Mouse (Mus musculus): ENCODE results near the gene Zfhx3. TPM values are rescaled to one million over a fixed set of nuclear protein-coding genes. Genes with fewer than 3 reads are reported as not detected.

The Zfhx3 gene
- polyA plus RNA-seq, 1 experiment from 2014 or later: 7.4 TPM

GRCm38 (mm10) chr8:108671939-108672515 is 729.6 kb downstream of the Zfhx3 start:
- Histone ChIP-seq H3K27me3 (replicated peaks) (no peaks in the 10 kb centered on the region), H3K27ac (ENCODE audit: poor library complexity, severe bottlenecking) (no peak overlapping the region), H3K9ac (no peak overlapping the region), H3K9me3 (replicated peaks) (no peaks in the 10 kb centered on the region), H3K4me1 (replicated peaks) (no peaks in the 10 kb centered on the region), H3K4me3 (no peak overlapping the region), H3K4me2 (no peak overlapping the region), H3K36me3 (no peaks in the 10 kb centered on the region)
- 79% methylated on average over 11 of the region's 11 CpGs for WGBS
- ATAC-seq (ENCODE audit: insufficient number of reproducible peaks, low FRiP score): no peak

DNA sequence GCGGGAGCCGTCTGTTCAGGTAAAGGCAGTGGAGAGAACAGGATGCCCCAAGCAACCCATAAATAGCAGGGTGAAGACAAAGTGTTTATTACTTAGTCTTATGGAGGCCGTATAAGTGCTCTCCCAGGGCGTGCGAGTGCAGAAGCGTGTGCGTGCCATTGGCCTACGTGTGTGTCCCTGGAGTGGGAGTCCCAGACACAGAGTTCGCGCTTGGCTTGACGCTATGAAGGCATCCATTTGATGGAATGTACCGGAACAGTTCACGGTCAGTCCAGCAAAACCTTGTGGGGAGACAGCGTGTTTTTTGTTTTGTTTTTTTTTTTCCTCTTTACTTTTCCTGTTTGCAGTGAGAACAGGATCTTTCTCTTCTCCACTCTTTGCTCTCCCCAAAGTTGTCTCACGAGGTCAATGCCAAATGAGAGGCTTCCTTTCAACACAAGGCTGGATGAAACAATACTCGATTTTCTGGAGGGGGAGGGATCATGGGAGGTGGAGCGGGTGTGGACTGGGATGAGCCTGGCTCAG is 732.6 kb downstream of the Zfhx3 start:
- Histone ChIP-seq H3K27me3 (replicated peaks) (no peaks in the 10 kb centered on the region), H3K4me3 (no peak overlapping the region), H3K4me1 (replicated peaks) (no peaks in the 10 kb centered on the region), H3K9me3 (replicated peaks) (no peaks in the 10 kb centered on the region), H3K27ac (ENCODE audit: poor library complexity, severe bottlenecking) (no peak overlapping the region), H3K9ac (no peak overlapping the region), H3K36me3 (no peaks in the 10 kb centered on the region), H3K4me2 (no peak overlapping the region)
- 78% methylated on average over 17 of the region's 17 CpGs for WGBS
- ATAC-seq (ENCODE audit: insufficient number of reproducible peaks, low FRiP score): no peak

DNA sequence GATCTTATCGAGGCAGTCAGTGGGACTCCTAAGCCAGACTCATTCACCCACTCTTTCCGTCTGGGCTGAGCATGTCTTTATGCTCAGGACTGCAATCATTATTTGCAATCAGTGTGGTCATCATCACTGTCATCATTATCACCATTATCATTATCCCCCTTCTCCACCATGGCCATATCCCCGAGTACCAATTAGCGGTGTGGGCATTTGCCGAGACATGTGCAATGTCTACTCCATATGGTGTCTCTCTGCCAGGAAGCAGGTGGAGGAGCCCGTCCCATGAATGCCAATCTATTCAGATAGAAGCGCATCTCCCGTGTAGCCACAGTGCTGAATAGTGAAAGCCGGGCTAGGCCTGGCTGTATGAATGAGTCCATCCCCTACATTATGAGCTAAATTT is 747.2 kb downstream of the Zfhx3 start:
- H3K4me2 ChIP-seq: no peak overlapping the region
- ATAC-seq (ENCODE audit: insufficient number of reproducible peaks, low FRiP score): no peak
- no peak overlapping the region for H3K9ac ChIP-seq
- H3K27me3 ChIP-seq (replicated peaks): peaks cover 8% of the 10 kb centered on the region
- H3K4me1 ChIP-seq (replicated peaks): peaks cover 29% of the 10 kb centered on the region
- no peaks in the 10 kb centered on the region for H3K9me3 ChIP-seq (replicated peaks)
- WGBS: 81% methylated on average over 9 of the region's 9 CpGs
- no peak overlapping the region for H3K27ac ChIP-seq (ENCODE audit: poor library complexity, severe bottlenecking)
- H3K4me3 ChIP-seq: no peak overlapping the region
- H3K36me3 ChIP-seq: no peaks in the 10 kb centered on the region

- Histone ChIP-seq H3K4me3 (peak overlapping the region; percentile 46; the same call in 1 of the 2 replicates), H3K9me3 (replicated peaks) (no peaks in the 10 kb centered on the region), H3K4me1 (replicated peaks) (peaks cover 35% of the 10 kb centered on the region), H3K9ac (peak overlapping the region; percentile 41; the same call in 1 of the 2 replicates), H3K27me3 (replicated peaks) (peaks cover 19% of the 10 kb centered on the region), H3K27ac (ENCODE audit: poor library complexity, severe bottlenecking) (no peak overlapping the region), H3K36me3 (no peaks in the 10 kb centered on the region), H3K4me2 (peak overlapping the region; percentile 76)
- no peak; the same call in 1 of the 2 replicates for ATAC-seq (ENCODE audit: insufficient number of reproducible peaks, low FRiP score)
- WGBS: 20% methylated on average over 14 of the region's 14 CpGs
These were observed 748.4 kb downstream of the Zfhx3 start for GRCm38 (mm10) chr8:108690576-108691455.

GRCm38 (mm10) chr8:108691456-108692238 is 749.2 kb downstream of the Zfhx3 start:
- Histone ChIP-seq H3K4me1 (replicated peaks) (peaks cover 43% of the 10 kb centered on the region), H3K9ac (peak overlapping the region; percentile 41), H3K36me3 (no peaks in the 10 kb centered on the region), H3K4me3 (peak overlapping the region; percentile 46), H3K9me3 (replicated peaks) (no peaks in the 10 kb centered on the region), H3K4me2 (peak overlapping the region; percentile 76), H3K27ac (ENCODE audit: poor library complexity, severe bottlenecking) (no peak overlapping the region), H3K27me3 (replicated peaks) (peaks cover 28% of the 10 kb centered on the region)
- ATAC-seq (ENCODE audit: insufficient number of reproducible peaks, low FRiP score): peak; percentile 60
- 3% methylated on average over 20 of the region's 21 CpGs for WGBS

- H3K4me3 ChIP-seq: peak overlapping the region; percentile 46
- ATAC-seq (ENCODE audit: insufficient number of reproducible peaks, low FRiP score): peak; percentile 77
- H3K27ac ChIP-seq (ENCODE audit: poor library complexity, severe bottlenecking): no peak overlapping the region
- no peaks in the 10 kb centered on the region for H3K9me3 ChIP-seq (replicated peaks)
- WGBS: 4% methylated on average over 5 of the region's 5 CpGs
- H3K4me2 ChIP-seq: peak overlapping the region; percentile 76
- peaks cover 30% of the 10 kb centered on the region for H3K27me3 ChIP-seq (replicated peaks)
- no peaks in the 10 kb centered on the region for H3K36me3 ChIP-seq
- no peak overlapping the region for H3K9ac ChIP-seq
- H3K4me1 ChIP-seq (replicated peaks): peaks cover 45% of the 10 kb centered on the region
These were observed 749.8 kb downstream of the Zfhx3 start for GRCm38 (mm10) chr8:108692239-108692627.

- H3K27me3 ChIP-seq (replicated peaks): peaks cover 30% of the 10 kb centered on the region
- no peaks in the 10 kb centered on the region for H3K36me3 ChIP-seq
- H3K4me3 ChIP-seq: peak overlapping the region; percentile 46; the same call in 1 of the 2 replicates
- no peaks in the 10 kb centered on the region for H3K9me3 ChIP-seq (replicated peaks)
- H3K4me2 ChIP-seq: peak overlapping the region; percentile 76
- ATAC-seq (ENCODE audit: insufficient number of reproducible peaks, low FRiP score): no peak
- no peak overlapping the region for H3K9ac ChIP-seq
- peaks cover 51% of the 10 kb centered on the region for H3K4me1 ChIP-seq (replicated peaks)
- no peak overlapping the region for H3K27ac ChIP-seq (ENCODE audit: poor library complexity, severe bottlenecking)
- WGBS: 74% methylated on average over 6 of the region's 6 CpGs
These were observed 750.5 kb downstream of the Zfhx3 start for GRCm38 (mm10) chr8:108692669-108693665.

GRCm38 (mm10) chr8:108693841-108694240 is 751.4 kb downstream of the Zfhx3 start:
- no peaks in the 10 kb centered on the region for H3K9me3 ChIP-seq (replicated peaks)
- WGBS: 64% methylated on average over 5 of the region's 5 CpGs
- H3K27ac ChIP-seq (ENCODE audit: poor library complexity, severe bottlenecking): no peak overlapping the region
- peaks cover 37% of the 10 kb centered on the region for H3K27me3 ChIP-seq (replicated peaks)
- no peak overlapping the region for H3K4me3 ChIP-seq
- no peak overlapping the region for H3K9ac ChIP-seq
- H3K36me3 ChIP-seq: no peaks in the 10 kb centered on the region
- no peak for ATAC-seq (ENCODE audit: insufficient number of reproducible peaks, low FRiP score)
- no peak overlapping the region for H3K4me2 ChIP-seq
- peaks cover 51% of the 10 kb centered on the region for H3K4me1 ChIP-seq (replicated peaks)

DNA sequence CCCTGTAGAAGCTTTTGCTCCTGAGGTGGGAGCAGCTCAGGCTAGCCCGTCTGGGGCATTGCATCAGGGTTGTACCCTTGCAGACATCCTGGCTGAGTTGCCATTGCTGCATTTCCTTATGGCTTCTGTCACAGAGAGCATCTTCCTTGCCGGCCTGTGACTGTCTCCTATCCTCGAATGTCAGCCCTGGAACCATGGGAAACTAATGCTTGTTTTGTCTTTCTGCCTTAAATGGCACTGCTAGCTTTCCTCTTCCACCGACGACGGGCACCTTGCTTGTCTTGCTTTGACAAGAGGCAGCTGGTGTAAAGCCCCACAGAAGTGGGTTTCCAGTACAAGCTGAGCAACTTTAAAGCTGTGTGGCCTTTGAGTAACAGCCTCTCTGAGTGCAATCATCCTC is 752.1 kb downstream of the Zfhx3 start:
- no peaks in the 10 kb centered on the region for H3K36me3 ChIP-seq
- no peak overlapping the region for H3K4me2 ChIP-seq
- H3K4me1 ChIP-seq (replicated peaks): peaks cover 54% of the 10 kb centered on the region
- H3K9ac ChIP-seq: no peak overlapping the region
- no peak for ATAC-seq (ENCODE audit: insufficient number of reproducible peaks, low FRiP score)
- H3K9me3 ChIP-seq (replicated peaks): no peaks in the 10 kb centered on the region
- H3K27me3 ChIP-seq (replicated peaks): peaks cover 44% of the 10 kb centered on the region
- H3K27ac ChIP-seq (ENCODE audit: poor library complexity, severe bottlenecking): no peak overlapping the region
- H3K4me3 ChIP-seq: no peak overlapping the region
- 31% methylated on average over 6 of the region's 6 CpGs for WGBS

GRCm38 (mm10) chr8:108695242-108695880 is 752.9 kb downstream of the Zfhx3 start:
- peaks cover 61% of the 10 kb centered on the region for H3K4me1 ChIP-seq (replicated peaks)
- ATAC-seq (ENCODE audit: insufficient number of reproducible peaks, low FRiP score): no peak
- peaks cover 51% of the 10 kb centered on the region for H3K27me3 ChIP-seq (replicated peaks)
- H3K4me2 ChIP-seq: peak overlapping the region; percentile 68
- H3K9me3 ChIP-seq (replicated peaks): no peaks in the 10 kb centered on the region
- no peaks in the 10 kb centered on the region for H3K36me3 ChIP-seq
- 9% methylated on average over 32 of the region's 32 CpGs for WGBS
- H3K4me3 ChIP-seq: peak overlapping the region; percentile 44
- no peak overlapping the region for H3K27ac ChIP-seq (ENCODE audit: poor library complexity, severe bottlenecking)
- H3K9ac ChIP-seq: peak overlapping the region; percentile 52; the same call in 1 of the 2 replicates

All from heart, embryonic 12.5 days (tissue).